ENCODE assay signal across 7 mouse cellular contexts in genomic region chr17:75369351-75369750, GRCm38 (mm10).
DNase-seq lines count a peak whose midpoint lies in the region; ATAC-seq and TF ChIP-seq lines count a peak whose summit lies in the region.

No protein-coding gene starts in this region.

- 77% methylated on average over 7 of the region's 7 CpGs for WGBS in midbrain, embryonic 10.5 days
- 68% methylated on average over 7 of the region's 7 CpGs for WGBS in midbrain, embryonic 13.5 days
- WGBS in embryonic facial prominence, embryonic 10.5 days = 65% methylated on average over 7 of the region's 7 CpGs
- WGBS in liver, postnatal 0 days (ENCODE audit: insufficient replicate concordance) = 57% methylated on average over 7 of the region's 7 CpGs

- no peak for TF ChIP-seq EP300 in liver, postnatal 0 days (IDR thresholded peaks at IDR 0.05; ENCODE audit: low read depth)

- ATAC-seq in midbrain, embryonic 13.5 days = no peak
- peak; percentile 60 for ATAC-seq in Patski
- no peak for ATAC-seq in liver, postnatal 0 days

- H3K9me3 ChIP-seq in midbrain, embryonic 10.5 days (replicated peaks) = no peaks in the 10 kb centered on the region
- no peaks in the 10 kb centered on the region for H3K9me3 ChIP-seq in midbrain, embryonic 13.5 days
- H3K9me3 ChIP-seq in embryonic facial prominence, embryonic 10.5 days = no peaks in the 10 kb centered on the region
- H3K9me3 ChIP-seq in liver, postnatal 0 days (ENCODE audit: low read length) = no peaks in the 10 kb centered on the region

- no peak overlapping the region for H3K4me2 ChIP-seq in midbrain, embryonic 13.5 days (replicated peaks)
- no peak overlapping the region for H3K4me2 ChIP-seq in liver, postnatal 0 days (ENCODE audit: low read depth, low read length)

- no peak overlapping the region for H3K27ac ChIP-seq in midbrain, embryonic 10.5 days (replicated peaks)
- H3K27ac ChIP-seq in midbrain, embryonic 13.5 days = no peak overlapping the region
- no peak overlapping the region for H3K27ac ChIP-seq in embryonic facial prominence, embryonic 10.5 days (replicated peaks)
- H3K27ac ChIP-seq in liver, postnatal 0 days (ENCODE audit: low read depth) = no peak overlapping the region

- H3K9ac ChIP-seq in midbrain, embryonic 13.5 days (replicated peaks) = no peak overlapping the region
- no peak overlapping the region for H3K9ac ChIP-seq in liver, postnatal 0 days (replicated peaks)

- H3K4me3 ChIP-seq in midbrain, embryonic 10.5 days = no peak overlapping the region
- H3K4me3 ChIP-seq in midbrain, embryonic 13.5 days (replicated peaks) = no peak overlapping the region
- H3K4me3 ChIP-seq in embryonic facial prominence, embryonic 10.5 days = no peak overlapping the region
- H3K4me3 ChIP-seq in liver, postnatal 0 days (ENCODE audit: low read depth, low read length) = no peak overlapping the region

- peak; percentile 50 for TF ChIP-seq CTCF in Patski (IDR thresholded peaks at IDR 0.05)
- TF ChIP-seq CTCF in liver, postnatal 0 days (IDR thresholded peaks at IDR 0.05; ENCODE audit: low read depth) = peak; percentile 45

- no peaks in the 10 kb centered on the region for H3K27me3 ChIP-seq in midbrain, embryonic 10.5 days (ENCODE audit: low read depth, poor library complexity, severe bottlenecking)
- no peaks in the 10 kb centered on the region for H3K27me3 ChIP-seq in midbrain, embryonic 13.5 days
- no peaks in the 10 kb centered on the region for H3K27me3 ChIP-seq in Patski
- no peaks in the 10 kb centered on the region for H3K27me3 ChIP-seq in embryonic facial prominence, embryonic 10.5 days (replicated peaks; ENCODE audit: low read depth, poor library complexity, severe bottlenecking)
- H3K27me3 ChIP-seq in liver, postnatal 0 days (ENCODE audit: insufficient read depth, low read length) = no peaks in the 10 kb centered on the region

- POLR2A ChIA-PET in Patski (lab: Charles Lee) = interaction anchor here (0.7 kb wide), 1 partner anchor 261 kb away, joined by 3 read pairs; no protein-coding TSS in a partner anchor

- 0 out of 2 replicates have a peak, but pooled peaks cover under 1% of the 10 kb centered on the region for H3K36me3 ChIP-seq in midbrain, embryonic 10.5 days
- H3K36me3 ChIP-seq in midbrain, embryonic 13.5 days = no peaks in the 10 kb centered on the region
- peaks cover 1% of the 10 kb centered on the region; the same call in 1 of the 2 replicates for H3K36me3 ChIP-seq in embryonic facial prominence, embryonic 10.5 days (replicated peaks)
- no peaks in the 10 kb centered on the region for H3K36me3 ChIP-seq in liver, postnatal 0 days (replicated peaks; ENCODE audit: insufficient read depth, low read length)

- DNase-seq in midbrain, embryonic 10.5 days (ENCODE audit: low spot score) = peak; percentile 17
- no peak for DNase-seq in Patski (ENCODE audit: low read depth, low spot score)
- DNase-seq in embryonic facial prominence, embryonic 10.5 days (ENCODE audit: low spot score) = peak; percentile 42
- DNase-seq in liver, postnatal 0 days = no peak
- no peak for DNase-seq in cerebellum, adult 8-10 months
- no peak for DNase-seq in left cerebral cortex, adult 11 months (ENCODE audit: low spot score)

- in situ Hi-C loops in Patski (cut with MboI; ENCODE audit: low pct_unique_long_range_greater_than_20kb) = no loop called here

- CTCF ChIA-PET in Patski (lab: Charles Lee) = interaction anchor here (0.6 to 4.3 kb wide), 12 partner anchors 8 to 300 kb away, joined by 3 to 28 read pairs (median 4); no protein-coding TSS in a partner anchor

- H3K4me1 ChIP-seq in midbrain, embryonic 10.5 days = no peaks in the 10 kb centered on the region
- no peaks in the 10 kb centered on the region for H3K4me1 ChIP-seq in midbrain, embryonic 13.5 days (replicated peaks)
- H3K4me1 ChIP-seq in embryonic facial prominence, embryonic 10.5 days = no peaks in the 10 kb centered on the region
- no peaks in the 10 kb centered on the region for H3K4me1 ChIP-seq in liver, postnatal 0 days (ENCODE audit: insufficient read depth)

Comparison
In these comparisons a context has a peak if more than half of its experiments do, and no peak if none do; other contexts are left out.
1. DNase-seq: peak in midbrain, embryonic 10.5 days (single experiment) and embryonic facial prominence, embryonic 10.5 days (single experiment); none in Patski (single experiment), liver, postnatal 0 days (single experiment), cerebellum, adult 8-10 months (single experiment) and left cerebral cortex, adult 11 months (single experiment).